Mouse (Mus musculus): ENCODE results near the gene Olfr331.
"Not testable (repeated sequence)": the region's sequence is repeated elsewhere in the genome, so short reads cannot be mapped to it uniquely, and the experiment has no call there.

GRCm38 (mm10) chr11:58509058-58509457 lies 6.7 kb upstream of the Olfr331 start:
- TF ChIP-seq CTCF (IDR thresholded peaks at IDR 0.05; ENCODE audit: low read depth, low read length); POLR2A (IDR thresholded peaks at IDR 0.05; ENCODE audit: borderline replicate concordance, low read depth, low read length): not testable (repeated sequence)
